Mouse (Mus musculus) midbrain, embryonic 14.5 days (tissue): ENCODE measurements around the gene Uvssa. TPM values are rescaled to one million over a fixed set of nuclear protein-coding genes. Genes with fewer than 3 reads are reported as not detected.

ENCODE experiments used
- ATAC-seq: fragments of 200-750 bp; cut with Nextera tagmentation; 2 replicates; pipeline ENCODE4 v1.8.0; 2017; ENCODE audit warnings: moderate number of reproducible peaks, moderate library complexity; ENCODE audit not compliant: low FRiP score, low TSS enrichment
- DNase-seq: peaks from one replicate; pipeline ENCODE4 v3.0.0-alpha.2; 2015
- H3K27ac ChIP-seq: fragments of 300-500 bp; sonication (generic); replicated peaks from 2 replicates; pipeline ENCODE4 v1.5.1; 2014; ENCODE audit warnings: mild to moderate bottlenecking, low read depth, low read length, moderate library complexity
- H3K27me3 ChIP-seq: fragments of 300-500 bp; sonication (generic); 2 replicates; pipeline ENCODE4 v1.6.1; 2014; ENCODE audit warnings: low read length, control low read depth, mixed read lengths; ENCODE audit not compliant: control insufficient read depth, insufficient read depth
- H3K36me3 ChIP-seq: fragments of 300-500 bp; sonication (generic); 2 replicates; pipeline ENCODE4 v1.6.1; 2014; ENCODE audit warnings: low read length, control low read depth; ENCODE audit not compliant: control insufficient read depth, insufficient read depth
- H3K4me1 ChIP-seq: fragments of 300-500 bp; sonication (generic); 2 replicates; pipeline ENCODE4 v1.6.1; 2014; ENCODE audit warnings: mild to moderate bottlenecking, antibody characterized with exemption, low read length, control low read depth; ENCODE audit not compliant: control insufficient read depth, insufficient read depth
- H3K4me2 ChIP-seq: fragments of 300-500 bp; sonication (generic); 2 replicates; pipeline ENCODE4 v1.6.1; 2014; ENCODE audit warnings: mild to moderate bottlenecking, low read length, moderate library complexity
- H3K4me3 ChIP-seq: fragments of 300-500 bp; sonication (generic); replicated peaks from 2 replicates; pipeline ENCODE4 v1.5.1; 2014; ENCODE audit warnings: low read depth, low read length
- H3K9ac ChIP-seq: fragments of 300-500 bp; sonication (generic); replicated peaks from 2 replicates; pipeline ENCODE4 v1.6.1; 2014; ENCODE audit warnings: mild to moderate bottlenecking, low read length, moderate library complexity
- H3K9me3 ChIP-seq: fragments of 300-500 bp; sonication (generic); 2 replicates; pipeline ENCODE4 v1.6.1; 2016; ENCODE audit warnings: low read length, control low read depth, mixed read lengths; ENCODE audit not compliant: control insufficient read depth
- WGBS: fragments of 180-500 bp; shearing (Covaris S2); extraction: QIAGEN DNeasy Blood & Tissue Kit; methylation state at CpG from one replicate; pipeline ENCODE4 v1.1.7; 2014; 5-methylcytosine and 5-hydroxymethylcytosine counted together
- polyA plus RNA-seq: library from polyadenylated mRNA; unstranded; fragments of >200 nt; fragmentation: Nextera tagmentation; extraction: Ambion mirVana; gene quantifications from 2 replicates; pipeline ENCODE4 v1.2.1, GENCODE M21; 2014

The Uvssa gene
- polyA plus RNA-seq, 1 experiment from 2014 or later, result 8.4 TPM

DNA sequence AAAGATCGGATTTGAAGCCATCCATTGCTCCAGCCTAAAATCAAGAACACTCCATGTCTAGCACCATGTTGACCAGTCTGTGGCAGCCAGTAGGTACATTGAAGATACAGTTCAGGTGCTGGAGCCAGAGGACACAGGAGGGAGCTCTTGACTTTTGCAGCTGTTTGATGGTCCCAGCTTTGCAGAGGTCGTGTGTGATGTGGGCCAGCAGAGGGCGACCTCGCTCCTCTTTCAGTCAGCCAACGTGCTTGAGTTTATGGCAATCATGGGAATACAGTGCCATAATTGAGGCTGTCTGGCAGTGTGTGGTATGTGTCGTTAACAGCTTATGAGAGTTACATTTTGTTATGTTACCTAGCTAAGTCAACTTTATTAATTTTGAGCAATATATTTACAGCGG, 15.5 kb downstream of the Uvssa start:
- 16% methylated on average over 7 of the region's 7 CpGs for WGBS
- ATAC-seq, result peak; percentile 34; the same call in 1 of the 2 replicates

DNA sequence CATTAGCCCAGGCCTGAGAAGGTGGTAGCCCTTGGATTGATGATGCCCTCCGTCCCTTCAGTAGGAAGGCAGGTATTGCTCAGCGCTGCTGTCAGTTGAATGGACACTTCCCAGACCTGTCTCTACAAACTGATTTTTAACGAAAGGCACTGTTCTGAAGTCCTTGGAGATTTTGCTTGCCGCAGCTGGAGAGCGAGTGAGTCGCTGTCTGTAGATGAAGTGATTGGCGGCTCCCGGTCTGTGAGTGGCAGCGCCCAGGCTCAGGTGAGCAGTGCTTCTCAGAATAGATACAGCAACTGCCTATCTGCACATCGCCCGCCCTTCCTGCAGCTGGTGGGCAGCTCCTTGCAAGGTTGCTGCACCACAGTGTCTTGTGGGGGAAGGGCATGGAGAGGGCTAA, 17.3 kb downstream of the Uvssa start:
- Histone ChIP-seq H3K4me1 (0 out of 2 replicates have a peak, but pooled peaks cover 4% of the 10 kb centered on the region), H3K36me3 (peaks cover 13% of the 10 kb centered on the region; the same call in 1 of the 2 replicates), H3K27ac (no peak overlapping the region), H3K4me3 (no peak overlapping the region), H3K27me3 (no peaks in the 10 kb centered on the region), H3K9me3 (no peaks in the 10 kb centered on the region), H3K9ac (no peak overlapping the region), H3K4me2 (no peak overlapping the region)
- 78% methylated on average over 11 of the region's 11 CpGs for WGBS
- no peak for ATAC-seq
- DNase-seq, result no peak

More for the DNA sequence above, 15.5 kb downstream of the Uvssa start:
- H3K9me3 ChIP-seq, result no peaks in the 10 kb centered on the region
- H3K9ac ChIP-seq, result no peak overlapping the region
- no peak overlapping the region for H3K4me3 ChIP-seq
- H3K27me3 ChIP-seq, result no peaks in the 10 kb centered on the region
- H3K4me2 ChIP-seq, result no peak overlapping the region
- peak; percentile 93 for DNase-seq
- H3K36me3 ChIP-seq, result peaks cover 25% of the 10 kb centered on the region
- H3K27ac ChIP-seq, result no peak overlapping the region
- H3K4me1 ChIP-seq, result 0 out of 2 replicates have a peak, but pooled peaks cover 4% of the 10 kb centered on the region

DNA sequence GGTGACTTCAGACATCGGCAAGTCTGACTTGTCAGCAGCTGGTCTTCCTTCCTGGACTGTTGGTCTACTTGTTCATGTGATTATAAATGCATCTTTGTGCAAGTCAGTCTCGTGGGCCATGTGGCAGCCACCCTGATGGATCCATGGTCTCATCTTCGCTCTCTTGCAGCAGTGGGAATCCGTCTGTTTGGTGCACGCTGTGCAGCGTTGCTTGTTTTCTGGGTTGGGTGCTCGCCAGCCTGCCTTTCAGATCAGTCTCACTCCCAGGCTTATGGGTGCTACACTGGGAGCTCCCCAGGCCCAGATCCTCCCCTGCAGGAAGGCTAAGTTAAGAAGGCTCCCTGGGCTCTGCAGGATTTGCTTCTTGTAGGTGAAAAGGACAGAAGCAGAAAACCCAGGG, 18.5 kb downstream of the Uvssa start:
- no peak overlapping the region for H3K4me3 ChIP-seq
- no peaks in the 10 kb centered on the region for H3K9me3 ChIP-seq
- no peaks in the 10 kb centered on the region for H3K27me3 ChIP-seq
- no peak overlapping the region for H3K9ac ChIP-seq
- peaks cover 10% of the 10 kb centered on the region; the same call in 1 of the 2 replicates for H3K36me3 ChIP-seq
- H3K27ac ChIP-seq, result no peak overlapping the region
- ATAC-seq, result no peak
- WGBS, result 76% methylated on average over 7 of the region's 7 CpGs
- H3K4me1 ChIP-seq, result 0 out of 2 replicates have a peak, but pooled peaks cover 6% of the 10 kb centered on the region
- H3K4me2 ChIP-seq, result no peak overlapping the region
- no peak for DNase-seq

DNA sequence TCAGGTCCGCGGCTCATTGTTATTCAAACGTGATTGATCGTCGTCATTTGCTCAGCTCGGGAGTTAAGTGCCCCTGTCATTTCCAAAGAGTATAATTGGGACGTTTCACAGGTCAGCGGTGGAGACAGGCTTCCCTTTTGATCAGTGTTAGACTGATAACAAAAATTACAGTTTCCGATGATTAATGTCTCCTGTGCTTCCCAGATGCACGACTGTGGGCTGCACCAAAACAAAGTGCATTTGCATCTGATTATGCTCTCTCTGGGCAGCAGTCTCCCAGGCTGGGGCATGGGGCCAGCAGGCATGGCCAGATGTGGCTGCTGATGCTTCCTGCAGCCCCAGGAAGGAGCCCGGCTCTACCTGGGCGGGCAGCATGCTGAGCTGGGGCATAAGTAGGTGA, 22.5 kb downstream of the Uvssa start:
- DNase-seq (no peak), ATAC-seq (no peak)
- H3K27ac ChIP-seq, result no peak overlapping the region
- H3K27me3 ChIP-seq, result no peaks in the 10 kb centered on the region
- no peaks in the 10 kb centered on the region for H3K36me3 ChIP-seq
- no peak overlapping the region for H3K4me3 ChIP-seq
- H3K4me1 ChIP-seq, result peaks cover 12% of the 10 kb centered on the region; the same call in 1 of the 2 replicates
- no peak overlapping the region for H3K4me2 ChIP-seq
- no peak overlapping the region for H3K9ac ChIP-seq
- 48% methylated on average over 12 of the region's 12 CpGs for WGBS
- no peaks in the 10 kb centered on the region for H3K9me3 ChIP-seq

DNA sequence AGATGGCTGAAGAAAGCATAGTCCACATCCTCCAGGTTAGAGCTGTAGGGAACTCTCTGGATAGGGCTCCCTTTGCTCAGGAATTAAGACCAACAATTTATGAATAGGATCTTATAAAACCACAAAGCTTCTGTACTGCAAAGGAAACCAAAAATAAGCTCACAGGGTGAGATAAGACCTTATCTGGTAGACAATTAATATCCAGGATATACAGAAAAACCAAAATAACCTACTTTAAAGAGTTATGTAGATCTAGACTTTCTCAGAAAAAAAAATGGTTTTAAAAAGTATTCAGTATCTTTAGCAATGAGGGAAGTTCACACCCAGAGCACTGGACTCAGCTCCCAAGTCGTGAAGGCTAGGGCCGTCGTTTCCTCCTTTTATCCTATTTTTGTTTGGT, 42.0 kb downstream of the Uvssa start:
- Histone ChIP-seq H3K36me3 (no peaks in the 10 kb centered on the region), H3K27ac (no peak overlapping the region), H3K27me3 (no peaks in the 10 kb centered on the region), H3K4me2 (no peak overlapping the region), H3K9ac (no peak overlapping the region), H3K4me1 (no peaks in the 10 kb centered on the region), H3K4me3 (no peak overlapping the region), H3K9me3 (no peaks in the 10 kb centered on the region)
- WGBS, result 77% methylated on average over 3 of the region's 3 CpGs
- DNase-seq (no peak), ATAC-seq (no peak)

DNA sequence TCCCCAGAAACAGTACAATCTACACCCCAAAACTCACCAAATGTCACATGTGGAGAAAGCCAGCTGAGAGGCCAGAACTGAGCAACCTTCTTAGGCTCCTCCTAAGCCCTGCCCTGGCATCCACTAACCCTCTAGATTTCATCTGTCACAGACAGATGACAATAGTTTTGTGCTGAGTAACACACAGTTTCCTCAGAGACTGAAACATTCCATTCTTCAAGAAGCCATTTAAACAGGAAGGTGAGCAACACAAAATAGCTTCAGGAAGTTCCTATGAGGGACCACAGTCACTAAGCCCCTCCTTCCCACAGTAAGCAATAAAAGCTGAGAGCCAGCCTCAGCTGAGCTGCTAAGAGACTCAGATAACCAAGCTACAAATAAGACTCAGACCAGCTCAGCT, 49.1 kb downstream of the Uvssa start:
- Histone ChIP-seq H3K27me3 (peaks cover 60% of the 10 kb centered on the region), H3K27ac (no peak overlapping the region), H3K4me1 (0 out of 2 replicates have a peak, but pooled peaks cover 2% of the 10 kb centered on the region), H3K9ac (no peak overlapping the region), H3K4me3 (no peak overlapping the region), H3K36me3 (no peaks in the 10 kb centered on the region), H3K4me2 (no peak overlapping the region), H3K9me3 (no peaks in the 10 kb centered on the region)
- no peak for DNase-seq
- no peak for ATAC-seq

DNA sequence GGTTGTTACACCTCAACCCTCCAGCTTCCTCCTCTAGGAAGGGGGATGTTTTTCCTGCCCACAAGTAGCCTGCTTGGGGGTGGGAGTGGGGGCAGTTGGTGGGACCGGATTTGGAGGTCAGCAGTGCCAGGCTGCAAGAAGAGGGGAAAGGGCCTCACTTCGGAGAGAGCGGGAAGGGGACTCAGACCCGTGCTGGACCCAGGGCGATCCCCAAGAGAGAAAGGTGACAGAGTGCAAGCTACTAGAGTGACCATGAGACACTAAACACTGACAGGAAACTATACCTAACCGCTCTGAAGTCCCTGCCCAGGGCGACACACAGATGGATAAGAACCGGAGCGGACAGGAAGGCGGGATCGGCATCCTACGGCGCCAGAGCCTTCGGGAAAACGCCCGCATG, 51.8 kb downstream of the Uvssa start:
- no peak for DNase-seq
- peaks cover 16% of the 10 kb centered on the region for H3K4me1 ChIP-seq
- H3K4me3 ChIP-seq, result no peak overlapping the region
- H3K9ac ChIP-seq, result no peak overlapping the region
- no peaks in the 10 kb centered on the region for H3K36me3 ChIP-seq
- no peaks in the 10 kb centered on the region for H3K9me3 ChIP-seq
- H3K27ac ChIP-seq, result no peak overlapping the region
- H3K4me2 ChIP-seq, result no peak overlapping the region
- H3K27me3 ChIP-seq, result peaks cover 87% of the 10 kb centered on the region
- WGBS, result 3% methylated on average over 16 of the region's 16 CpGs
- no peak for ATAC-seq

DNA sequence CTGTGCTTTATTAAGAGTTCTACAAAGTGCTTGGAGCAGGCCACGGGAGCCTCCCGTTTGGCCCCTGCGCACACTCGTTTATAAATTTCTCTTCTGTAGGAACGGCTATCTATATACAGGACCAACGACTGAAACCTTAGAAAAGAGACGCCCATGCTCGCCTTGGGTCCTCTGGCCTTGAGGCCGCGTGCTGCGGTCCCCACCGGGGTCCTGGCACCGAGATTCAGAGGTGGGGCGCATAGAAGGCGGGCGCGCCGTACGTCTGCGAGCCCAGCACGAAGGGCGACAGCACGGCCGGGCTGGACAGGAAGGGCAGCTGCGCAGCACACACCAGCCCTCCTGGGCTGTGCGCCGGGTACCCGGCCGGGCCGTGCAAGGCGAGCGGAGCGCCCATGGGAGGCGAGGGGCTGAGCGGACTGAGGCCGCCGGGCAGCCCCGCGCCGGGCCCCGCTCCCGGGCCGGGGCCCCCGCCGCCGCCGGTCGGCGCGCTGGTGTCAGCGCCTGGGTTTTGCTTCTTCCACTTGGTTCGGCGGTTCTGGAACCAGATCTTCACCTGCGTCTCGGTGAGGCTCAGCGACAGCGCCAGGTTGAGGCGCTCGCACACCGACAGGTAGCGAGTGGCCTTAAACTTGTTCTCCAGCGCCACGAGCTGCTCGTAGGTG, 52.3 kb downstream of the Uvssa start:
- Histone ChIP-seq H3K36me3 (no peaks in the 10 kb centered on the region), H3K4me2 (peak overlapping the region; percentile 30), H3K9ac (no peak overlapping the region), H3K4me3 (peak overlapping the region; percentile 17; the same call in 1 of the 2 replicates), H3K4me1 (peaks cover 16% of the 10 kb centered on the region), H3K27ac (no peak overlapping the region), H3K27me3 (peaks cover 91% of the 10 kb centered on the region), H3K9me3 (no peaks in the 10 kb centered on the region)
- DNase-seq (peak; percentile 64), ATAC-seq (no peak)
- WGBS, result under 1% methylated on average over 64 of the region's 64 CpGs
